Mouse (Mus musculus) heart, embryonic 12.5 days (tissue): Measurements from ENCODE around the gene Agap1. TPM values are rescaled to one million over a fixed set of nuclear protein-coding genes. Genes with fewer than 3 reads are reported as not detected.

Experiments
- ATAC-seq: fragments of 200-750 bp; cut with Nextera tagmentation; 2 replicates; pipeline ENCODE4 v1.8.0; 2017; ENCODE audit warnings: moderate TSS enrichment, moderate library complexity; ENCODE audit not compliant: insufficient number of reproducible peaks, low FRiP score
- H3K27ac ChIP-seq: fragments of 300-500 bp; sonication (generic); 2 replicates; pipeline ENCODE4 v1.5.1; 2016; ENCODE audit warnings: mild to moderate bottlenecking, moderate library complexity; ENCODE audit not compliant: poor library complexity, severe bottlenecking
- H3K27me3 ChIP-seq: fragments of 300-500 bp; sonication (generic); replicated peaks from 2 replicates; pipeline ENCODE4 v1.6.1; 2016; ENCODE audit warnings: mild to moderate bottlenecking, moderate library complexity
- H3K36me3 ChIP-seq: fragments of 300-500 bp; sonication (generic); 2 replicates; pipeline ENCODE4 v1.6.1; 2016; ENCODE audit warnings: mild to moderate bottlenecking, moderate library complexity
- H3K4me1 ChIP-seq: fragments of 300-500 bp; sonication (generic); replicated peaks from 2 replicates; pipeline ENCODE4 v1.6.1; 2016; ENCODE audit warnings: mild to moderate bottlenecking
- H3K4me2 ChIP-seq: fragments of 300-500 bp; sonication (generic); 2 replicates; pipeline ENCODE4 v1.6.1; 2016; ENCODE audit warnings: mild to moderate bottlenecking, moderate library complexity
- H3K4me3 ChIP-seq: fragments of 300-500 bp; sonication (generic); 2 replicates; pipeline ENCODE4 v1.5.1; 2016; ENCODE audit warnings: mild to moderate bottlenecking
- H3K9ac ChIP-seq: fragments of 300-500 bp; sonication (generic); 2 replicates; pipeline ENCODE4 v1.6.1; 2016; ENCODE audit warnings: mild to moderate bottlenecking, moderate library complexity
- H3K9me3 ChIP-seq: fragments of 300-500 bp; sonication (generic); replicated peaks from 2 replicates; pipeline ENCODE4 v1.6.1; 2016; ENCODE audit warnings: mild to moderate bottlenecking, moderate library complexity
- WGBS: fragments of 180-500 bp; shearing (Covaris S2); methylation state at CpG from one replicate; pipeline ENCODE4 v1.1.7; 2016; 5-methylcytosine and 5-hydroxymethylcytosine counted together
- polyA plus RNA-seq: library from polyadenylated mRNA; unstranded; fragments of >200 nt; fragmentation: Nextera tagmentation; extraction: Ambion mirVana; gene quantifications from 2 replicates; pipeline ENCODE4 v1.2.1, GENCODE M21; 2016

Agap1 gene
- polyA plus RNA-seq, 1 experiment from 2014 or later = 16.3 TPM

DNA sequence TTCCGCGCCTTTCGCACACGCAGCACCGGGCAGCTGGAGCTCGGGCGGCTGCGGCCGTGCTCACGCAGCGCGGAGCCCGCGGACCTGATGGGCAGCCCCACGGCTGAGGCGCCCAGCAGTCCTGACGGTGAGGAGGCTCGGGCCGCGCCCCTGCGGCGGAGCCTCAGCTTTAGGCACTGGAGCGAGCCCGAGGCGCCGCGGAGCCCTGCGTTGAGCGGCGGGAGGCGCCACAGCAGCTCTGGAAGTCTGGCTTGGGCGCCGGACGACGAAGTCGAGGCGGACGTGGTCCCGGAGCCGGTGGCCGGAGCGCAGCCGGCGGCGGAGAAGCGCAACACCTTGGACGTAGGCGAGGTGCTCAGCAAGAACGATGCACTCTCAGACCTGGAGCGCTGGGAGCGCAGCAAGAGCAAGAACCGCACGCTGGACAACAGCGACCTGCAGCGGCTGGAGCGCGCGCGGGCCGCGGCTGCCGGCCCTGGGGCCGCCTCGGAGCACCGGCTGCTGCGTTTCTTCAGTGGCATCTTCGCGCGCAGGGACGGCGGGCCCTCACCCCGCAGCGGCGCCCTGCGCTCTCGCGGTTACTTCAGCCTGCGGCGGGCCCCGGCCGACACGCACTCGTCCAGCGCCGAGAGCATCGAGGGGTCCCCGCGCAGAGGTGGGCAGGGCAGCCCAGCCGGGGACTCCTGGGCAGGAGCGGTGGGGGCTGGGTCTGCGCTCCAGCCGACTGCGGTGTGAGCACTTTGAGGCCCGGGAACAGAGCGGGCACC, 126.6 kb downstream of the Agap1 start:
- ATAC-seq = peak; percentile 52; the same call in 1 of the 2 replicates
- Histone ChIP-seq H3K9me3 (no peaks in the 10 kb centered on the region), H3K9ac (peak overlapping the region; percentile 77), H3K4me2 (peak overlapping the region; percentile 100), H3K27me3 (peaks cover 10% of the 10 kb centered on the region), H3K36me3 (no peaks in the 10 kb centered on the region), H3K4me1 (peaks cover 31% of the 10 kb centered on the region), H3K27ac (no peak overlapping the region), H3K4me3 (peak overlapping the region; percentile 65)
- WGBS = under 1% methylated on average over 95 of the region's 95 CpGs

DNA sequence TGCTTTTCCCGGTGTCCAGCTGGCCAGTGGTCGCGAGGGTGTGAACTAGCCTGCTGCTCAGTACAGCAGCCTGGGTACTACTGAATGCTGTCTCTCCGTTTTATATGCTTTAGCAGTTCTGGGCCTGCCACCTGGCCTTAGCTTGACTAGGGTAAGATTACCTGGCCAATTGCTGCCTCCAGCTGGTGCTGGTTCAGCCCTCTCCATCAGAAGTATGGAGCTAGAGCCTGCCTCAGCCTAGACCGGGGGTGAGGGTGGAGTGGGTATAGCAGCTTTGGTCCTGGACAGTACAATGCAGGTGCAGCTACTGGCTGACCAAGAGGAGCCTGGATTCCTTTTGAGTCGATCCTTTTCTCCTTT, 127.1 kb downstream of the Agap1 start:
- H3K27me3 ChIP-seq = peaks cover 10% of the 10 kb centered on the region
- H3K9ac ChIP-seq = peak overlapping the region; percentile 77
- H3K4me2 ChIP-seq = peak overlapping the region; percentile 100
- WGBS = 20% methylated on average over 6 of the region's 6 CpGs
- no peaks in the 10 kb centered on the region for H3K9me3 ChIP-seq
- H3K27ac ChIP-seq = no peak overlapping the region
- peaks cover 31% of the 10 kb centered on the region for H3K4me1 ChIP-seq
- H3K36me3 ChIP-seq = no peaks in the 10 kb centered on the region
- no peak for ATAC-seq
- H3K4me3 ChIP-seq = peak overlapping the region; percentile 65

DNA sequence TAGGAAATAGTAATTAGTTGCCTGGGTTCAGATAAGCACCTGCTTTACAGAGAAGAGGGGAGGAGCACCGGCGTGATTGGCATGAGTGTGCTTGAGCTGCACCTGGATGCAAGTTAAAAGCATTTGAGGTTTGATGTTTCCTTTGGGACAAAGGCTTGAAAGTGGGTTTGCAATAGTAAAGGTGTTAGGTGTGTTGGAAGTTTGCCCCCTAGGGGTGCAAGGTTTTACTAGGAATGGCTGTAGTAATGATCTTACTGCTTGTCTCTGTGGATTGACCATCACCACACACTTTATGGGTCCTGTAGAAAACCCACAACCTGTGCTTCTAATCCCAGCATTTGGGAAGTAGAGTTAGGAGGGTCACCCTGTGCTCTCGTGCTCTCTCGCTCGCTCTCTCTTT, 128.8 kb downstream of the Agap1 start:
- Histone ChIP-seq H3K9ac (no peak overlapping the region), H3K27ac (no peak overlapping the region), H3K4me1 (peaks cover 41% of the 10 kb centered on the region), H3K36me3 (no peaks in the 10 kb centered on the region), H3K4me3 (no peak overlapping the region), H3K9me3 (no peaks in the 10 kb centered on the region), H3K27me3 (peaks cover 10% of the 10 kb centered on the region), H3K4me2 (no peak overlapping the region)
- 78% methylated on average over 5 of the region's 5 CpGs for WGBS
- no peak for ATAC-seq

DNA sequence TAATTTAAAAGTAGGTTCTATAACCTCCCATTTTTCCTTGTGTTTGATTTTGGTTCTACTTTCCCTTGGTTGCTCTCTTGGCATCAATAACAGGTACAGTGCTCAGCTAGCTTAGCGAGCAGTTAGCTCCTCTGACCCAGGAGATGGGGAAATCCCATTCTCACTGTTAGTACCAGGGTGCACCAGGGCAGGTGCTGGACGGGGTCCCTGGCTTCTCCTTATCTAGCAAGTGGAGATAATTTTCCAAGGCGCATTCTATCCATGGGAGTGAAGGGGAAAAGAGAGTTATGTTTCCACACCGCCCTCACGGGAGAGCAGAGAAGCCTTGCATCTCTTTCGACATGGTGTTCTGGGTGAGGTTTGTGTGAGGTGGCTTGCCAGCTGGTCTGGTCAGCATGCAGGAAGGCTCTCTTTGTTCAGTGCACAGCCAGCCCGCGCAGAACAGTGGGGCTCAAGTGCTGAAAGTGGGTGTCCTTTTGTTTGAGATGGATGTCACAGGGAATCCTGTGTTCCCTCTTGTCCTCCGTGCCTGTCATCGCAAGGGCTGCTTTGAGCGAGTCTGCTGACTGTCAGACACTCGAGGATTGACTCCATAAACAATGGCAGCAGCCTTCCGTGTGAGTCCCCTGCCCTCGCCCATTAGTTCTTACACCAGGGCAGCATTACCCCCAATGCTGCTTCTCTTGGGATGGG, 132.5 kb downstream of the Agap1 start:
- ATAC-seq = no peak

DNA sequence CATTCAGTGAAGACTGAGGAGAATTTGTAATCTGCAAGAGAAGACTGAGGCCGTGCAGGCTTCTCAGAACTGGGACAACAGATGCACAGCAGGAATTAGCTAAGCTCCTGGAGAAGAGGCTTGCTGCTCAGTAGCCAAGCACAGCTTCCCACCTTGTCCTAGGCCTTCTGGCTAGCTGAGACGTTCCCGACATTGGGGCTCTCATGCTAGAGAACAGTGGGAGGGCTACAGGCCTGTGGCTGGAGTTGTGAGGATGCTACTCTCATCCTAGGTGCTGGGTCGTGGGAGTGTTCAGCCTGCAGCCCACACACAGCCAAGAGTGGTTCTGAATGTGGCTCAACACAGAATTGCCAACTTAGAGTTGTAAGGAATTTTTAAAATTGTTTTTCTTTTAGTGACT, 133.5 kb downstream of the Agap1 start:
- 62% methylated on average over 4 of the region's 4 CpGs for WGBS
- Histone ChIP-seq H3K9me3 (0 out of 2 replicates have a peak, but pooled peaks cover 4% of the 10 kb centered on the region), H3K9ac (no peak overlapping the region), H3K36me3 (peaks cover 5% of the 10 kb centered on the region; the same call in 1 of the 2 replicates), H3K27ac (no peak overlapping the region), H3K4me3 (no peak overlapping the region), H3K4me2 (no peak overlapping the region), H3K4me1 (peaks cover 28% of the 10 kb centered on the region), H3K27me3 (no peaks in the 10 kb centered on the region; the same call in 1 of the 2 replicates)
- no peak for ATAC-seq

More for the DNA sequence above, 132.5 kb downstream of the Agap1 start:
- Histone ChIP-seq H3K9me3 (0 out of 2 replicates have a peak, but pooled peaks cover 4% of the 10 kb centered on the region), H3K4me2 (peak overlapping the region; percentile 47), H3K36me3 (peaks cover 5% of the 10 kb centered on the region; the same call in 1 of the 2 replicates), H3K9ac (no peak overlapping the region; the same call in 1 of the 2 replicates), H3K27me3 (peaks cover 1% of the 10 kb centered on the region), H3K27ac (no peak overlapping the region), H3K4me3 (no peak overlapping the region; the same call in 1 of the 2 replicates), H3K4me1 (peaks cover 28% of the 10 kb centered on the region)
- 20% methylated on average over 14 of the region's 14 CpGs for WGBS

DNA sequence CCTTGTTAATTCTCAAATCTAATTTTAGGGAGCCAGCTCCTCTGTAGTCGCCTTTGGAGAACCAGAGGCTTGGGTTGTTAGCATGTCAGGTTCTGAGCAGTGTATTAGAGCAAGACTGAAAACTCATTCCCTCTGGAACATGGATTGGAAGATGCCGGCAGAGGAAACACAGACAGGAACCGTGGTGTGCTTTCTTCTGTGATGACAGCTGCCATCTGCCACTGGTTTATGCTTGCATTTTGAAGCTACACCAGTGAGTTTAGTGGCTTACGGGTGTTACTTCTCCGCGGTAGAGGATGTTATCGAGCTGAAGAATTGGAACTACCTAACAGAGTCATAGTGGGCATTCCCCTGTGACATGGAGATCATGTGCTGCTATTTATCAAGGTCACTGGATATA, 136.4 kb downstream of the Agap1 start:
- Histone ChIP-seq H3K4me3 (no peak overlapping the region), H3K9ac (no peak overlapping the region), H3K9me3 (0 out of 2 replicates have a peak, but pooled peaks cover 4% of the 10 kb centered on the region), H3K4me2 (no peak overlapping the region), H3K27me3 (no peaks in the 10 kb centered on the region), H3K36me3 (peaks cover 5% of the 10 kb centered on the region; the same call in 1 of the 2 replicates), H3K4me1 (peaks cover 44% of the 10 kb centered on the region), H3K27ac (no peak overlapping the region; the same call in 1 of the 2 replicates)
- WGBS = 86% methylated on average over 7 of the region's 7 CpGs
- no peak for ATAC-seq

DNA sequence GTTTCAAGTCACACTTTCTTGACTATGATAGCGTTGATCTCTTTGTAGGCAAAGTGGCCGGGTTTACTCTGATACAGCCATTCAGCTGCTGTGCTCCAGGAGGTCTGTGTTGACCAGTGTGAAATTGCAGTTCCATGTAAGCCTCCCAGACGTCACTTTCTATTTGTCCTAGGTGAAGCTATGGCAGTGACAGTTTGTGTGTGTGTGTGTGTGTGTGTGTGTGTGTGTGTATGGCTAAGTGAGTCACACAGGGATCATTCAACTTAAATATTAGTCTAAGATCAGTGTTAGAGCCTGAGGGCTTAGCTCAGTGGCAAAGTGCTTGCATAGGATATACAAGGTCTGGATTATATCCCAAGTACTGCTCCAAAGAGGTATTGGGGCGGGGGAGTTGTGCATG, 138.6 kb downstream of the Agap1 start:
- Histone ChIP-seq H3K4me3 (no peak overlapping the region), H3K9ac (no peak overlapping the region), H3K36me3 (peaks cover 5% of the 10 kb centered on the region; the same call in 1 of the 2 replicates), H3K9me3 (0 out of 2 replicates have a peak, but pooled peaks cover 4% of the 10 kb centered on the region), H3K27me3 (no peaks in the 10 kb centered on the region), H3K4me1 (peaks cover 32% of the 10 kb centered on the region), H3K27ac (0 out of 2 replicates have a peak overlapping the region, but pooled peaks have one; percentile 37), H3K4me2 (no peak overlapping the region)
- ATAC-seq = no peak
- 60% methylated on average over 4 of the region's 4 CpGs for WGBS

DNA sequence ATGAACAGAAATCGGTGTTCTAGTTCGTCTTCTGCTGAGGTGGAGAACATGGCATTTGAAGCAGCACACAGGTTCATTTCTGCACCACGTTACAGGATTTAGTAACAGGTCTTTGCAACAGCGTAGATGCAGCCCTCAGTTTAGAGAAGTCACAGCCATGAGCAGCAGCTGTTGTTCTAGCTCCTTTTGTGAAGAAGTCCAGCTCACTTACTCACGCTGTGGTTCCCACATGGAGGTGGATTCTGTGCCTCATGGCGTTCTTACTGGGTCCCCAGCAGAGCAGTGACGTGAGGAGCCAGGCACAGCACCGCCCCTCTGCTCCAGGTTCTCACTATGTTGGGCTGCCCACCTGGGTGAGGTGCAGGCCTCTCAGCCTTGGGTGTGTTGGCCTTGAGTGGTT, 140.4 kb downstream of the Agap1 start:
- peaks cover 5% of the 10 kb centered on the region; the same call in 1 of the 2 replicates for H3K36me3 ChIP-seq
- H3K27me3 ChIP-seq = no peaks in the 10 kb centered on the region
- no peak overlapping the region for H3K4me3 ChIP-seq
- H3K4me1 ChIP-seq = peaks cover 44% of the 10 kb centered on the region
- H3K9me3 ChIP-seq = 0 out of 2 replicates have a peak, but pooled peaks cover 4% of the 10 kb centered on the region
- H3K27ac ChIP-seq = no peak overlapping the region
- H3K4me2 ChIP-seq = no peak overlapping the region
- no peak overlapping the region for H3K9ac ChIP-seq
- ATAC-seq = no peak
- WGBS = 84% methylated on average over 8 of the region's 8 CpGs

DNA sequence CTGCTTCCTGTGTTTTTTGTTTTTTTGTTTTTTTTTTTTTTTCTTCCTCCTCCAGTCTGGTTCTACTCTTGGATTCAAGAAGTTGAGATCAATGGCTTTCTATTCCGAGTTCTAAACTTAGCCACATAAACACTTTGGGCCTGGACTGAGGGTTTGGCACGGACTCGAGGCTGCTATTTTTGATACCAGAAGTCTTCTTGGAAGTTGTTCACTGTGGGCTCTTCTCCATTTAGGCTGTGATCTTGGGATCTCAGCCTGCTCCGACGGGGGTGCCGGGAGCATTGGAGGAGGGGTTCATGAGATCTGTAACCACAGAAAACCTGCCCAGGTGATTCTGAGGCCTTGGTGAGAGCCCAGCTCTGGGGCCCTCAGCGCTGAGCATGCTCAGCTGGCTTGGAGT, 140.8 kb downstream of the Agap1 start:
- Histone ChIP-seq H3K4me3 (no peak overlapping the region), H3K27ac (no peak overlapping the region), H3K4me2 (no peak overlapping the region), H3K9ac (no peak overlapping the region), H3K9me3 (0 out of 2 replicates have a peak, but pooled peaks cover 4% of the 10 kb centered on the region), H3K27me3 (no peaks in the 10 kb centered on the region), H3K36me3 (peaks cover 5% of the 10 kb centered on the region; the same call in 1 of the 2 replicates), H3K4me1 (peaks cover 48% of the 10 kb centered on the region)
- no peak for ATAC-seq
- 74% methylated on average over 7 of the region's 7 CpGs for WGBS

DNA sequence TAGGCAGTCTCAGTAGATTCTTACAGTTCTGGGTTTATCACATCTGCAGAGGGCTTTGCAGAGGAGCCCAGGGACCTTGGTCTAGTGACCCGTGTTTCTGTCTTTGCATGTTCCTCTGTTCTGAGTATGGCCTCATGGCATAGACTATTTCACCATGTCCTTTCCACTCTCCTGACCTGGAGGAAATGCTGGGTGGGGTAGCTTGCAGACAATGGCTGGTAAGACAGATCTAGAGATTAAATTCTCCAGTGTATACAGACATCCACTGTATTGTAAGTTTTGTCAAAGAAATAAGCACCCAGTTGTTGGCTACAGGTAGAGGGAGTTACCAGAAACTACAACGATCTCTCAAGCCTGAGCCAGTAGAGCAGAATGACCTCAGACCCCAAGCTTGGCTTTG, 141.6 kb downstream of the Agap1 start:
- peaks cover 53% of the 10 kb centered on the region for H3K4me1 ChIP-seq
- H3K4me3 ChIP-seq = no peak overlapping the region
- no peak for ATAC-seq
- H3K9ac ChIP-seq = no peak overlapping the region
- H3K27ac ChIP-seq = no peak overlapping the region
- 0 out of 2 replicates have a peak, but pooled peaks cover 4% of the 10 kb centered on the region for H3K9me3 ChIP-seq
- no peak overlapping the region for H3K4me2 ChIP-seq
- H3K27me3 ChIP-seq = no peaks in the 10 kb centered on the region
- 88% methylated on average over 2 of the region's 2 CpGs for WGBS
- peaks cover under 1% of the 10 kb centered on the region; the same call in 1 of the 2 replicates for H3K36me3 ChIP-seq

DNA sequence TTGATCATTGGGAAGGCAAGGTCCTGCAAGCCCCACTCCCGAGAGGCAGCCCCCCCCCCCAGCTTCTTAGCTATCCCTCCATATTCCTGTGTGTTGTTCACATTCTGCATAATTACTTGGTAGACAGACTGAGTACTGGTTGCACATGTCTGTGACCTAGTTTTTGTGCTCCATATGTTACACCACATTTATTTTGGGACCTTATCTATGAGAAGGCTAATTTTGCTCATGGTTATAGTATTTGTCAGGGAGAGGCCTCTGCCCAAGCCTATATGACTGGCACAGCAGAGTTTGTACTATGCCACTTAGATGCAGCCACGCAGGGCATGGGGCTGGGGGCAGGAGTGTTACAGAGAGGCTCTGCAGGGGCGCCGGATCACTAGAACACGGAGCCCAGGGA, 144.3 kb downstream of the Agap1 start:
- Histone ChIP-seq H3K4me1 (peaks cover 79% of the 10 kb centered on the region), H3K27me3 (no peaks in the 10 kb centered on the region), H3K4me3 (no peak overlapping the region), H3K36me3 (no peaks in the 10 kb centered on the region), H3K27ac (no peak overlapping the region), H3K9ac (no peak overlapping the region), H3K4me2 (no peak overlapping the region), H3K9me3 (no peaks in the 10 kb centered on the region)
- no peak for ATAC-seq
- WGBS = 84% methylated on average over 5 of the region's 5 CpGs
